Mouse (Mus musculus) megakaryocyte, embryonic 14.5 days (primary cell): ENCODE results near the gene Tgfbr3l. TPM values are rescaled to one million over a fixed set of nuclear protein-coding genes. Genes with fewer than 3 reads are reported as not detected.
A peak's percentile ranks its signal among the peaks of the same experiment; 100 is the strongest.

Experiments
- H3K27me3 ChIP-seq: replicated peaks from 2 replicates; pipeline ENCODE3; 2012; ENCODE audit warnings: inconsistent platforms
- H3K36me3 ChIP-seq: replicated peaks from 2 replicates; pipeline ENCODE3; 2012; ENCODE audit warnings: low read length, inconsistent platforms, mixed read lengths
- H3K4me1 ChIP-seq: 2 replicates; pipeline ENCODE4 v1.6.1; 2012; ENCODE audit warnings: inconsistent platforms
- H3K4me3 ChIP-seq: replicated peaks from 2 replicates; pipeline ENCODE3; 2012; ENCODE audit warnings: moderate library complexity, mild to moderate bottlenecking, inconsistent platforms
- H3K9me3 ChIP-seq: 2 replicates; pipeline ENCODE4 v1.6.1; 2012; ENCODE audit warnings: inconsistent platforms
- FLI1 ChIP-seq: IDR thresholded peaks from 2 replicates; pipeline ENCODE4 v1.6.1; 2012; ENCODE audit warnings: low read length, inconsistent platforms, mixed read lengths
- GATA1 ChIP-seq: IDR thresholded peaks from 3 replicates; pipeline ENCODE4 v1.6.1; 2012; ENCODE audit warnings: mixed read lengths, low read length, inconsistent platforms, borderline replicate concordance
- polyA plus RNA-seq: library from polyadenylated mRNA; stranded (reverse); fragments of >175 nt; gene quantifications from 2 replicates; pipeline ENCODE4 v1.2.3, GENCODE M21; 2012; ENCODE audit warnings: low replicate concordance; ENCODE audit not compliant: insufficient read depth

Gene Tgfbr3l
- polyA plus RNA-seq, 1 experiment = 35.3 TPM

DNA sequence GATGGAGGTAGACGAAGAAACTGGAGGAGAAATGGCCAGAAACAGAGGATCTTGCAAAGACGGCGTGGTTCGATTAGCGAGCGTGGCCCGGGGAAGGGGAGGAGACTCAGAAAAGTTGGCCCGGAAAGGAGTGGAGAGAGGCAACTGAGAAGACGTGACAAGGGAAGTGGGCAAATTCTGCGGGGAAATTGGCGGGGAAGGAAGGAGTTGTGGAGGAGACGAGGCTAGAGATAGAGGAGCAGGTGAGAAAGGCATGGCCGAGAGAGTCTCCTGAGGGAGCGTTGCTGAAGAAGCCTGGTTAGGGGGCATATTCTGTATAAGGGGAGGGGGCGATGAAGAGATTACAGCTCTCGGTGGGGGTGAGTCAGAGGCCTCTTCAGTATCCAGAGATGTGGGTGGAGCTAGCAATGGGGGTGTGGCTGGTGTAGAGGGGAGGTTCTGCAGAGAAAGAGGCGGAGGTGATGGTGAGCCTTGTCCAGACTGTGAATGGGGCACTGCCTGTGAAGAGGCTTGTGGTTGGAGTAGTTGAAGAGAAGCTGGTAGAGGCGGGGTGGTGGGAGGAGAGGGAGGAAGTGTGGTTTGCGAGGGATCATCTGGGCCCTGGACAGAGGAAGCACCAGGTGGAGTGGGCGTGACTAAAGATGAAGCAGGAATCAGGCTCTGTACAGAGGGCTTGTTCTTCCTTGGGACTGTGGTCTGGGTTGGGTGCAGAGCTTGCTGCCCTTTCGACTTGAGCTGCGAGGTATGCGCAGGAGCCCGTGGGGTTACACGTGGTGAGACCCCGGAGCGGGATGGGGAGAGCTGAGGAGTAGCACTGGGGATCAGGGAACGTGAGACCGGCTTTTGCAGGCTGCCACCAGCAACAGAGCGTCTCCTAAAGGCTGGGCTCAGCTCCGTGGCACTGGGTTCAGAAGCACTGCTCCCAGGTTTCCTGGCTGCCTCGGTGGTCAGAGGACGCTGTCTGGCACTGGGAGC, 33.7 kb upstream of the Tgfbr3l start:
- TF ChIP-seq FLI1 = no peak
- no peak for TF ChIP-seq GATA1
- Histone ChIP-seq H3K27me3 (peaks cover 71% of the 10 kb centered on the region), H3K9me3 (peaks cover 17% of the 10 kb centered on the region), H3K4me1 (peaks cover 53% of the 10 kb centered on the region), H3K36me3 (peaks cover 14% of the 10 kb centered on the region), H3K4me3 (peak overlapping the region; percentile 92)

DNA sequence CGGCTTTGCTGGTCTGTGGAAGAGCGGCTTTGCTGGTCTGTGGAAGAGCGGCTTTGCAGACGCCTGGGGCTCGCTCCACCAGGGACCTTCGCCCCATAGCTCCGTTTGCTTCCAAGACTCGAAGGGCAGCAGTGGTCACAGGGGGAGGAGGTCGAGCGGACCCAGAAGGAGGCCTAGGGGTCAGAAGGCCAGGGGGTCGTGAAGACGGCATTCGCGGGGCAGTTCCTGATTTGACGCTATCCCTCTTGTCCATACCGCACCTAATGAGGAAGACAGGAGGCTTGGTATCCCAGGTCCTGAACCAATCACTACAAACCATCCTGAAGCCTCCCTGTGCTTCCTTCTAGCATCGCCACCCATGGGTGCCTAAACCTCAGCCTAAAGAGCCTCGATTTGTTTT, 31.7 kb upstream of the Tgfbr3l start:
- Histone ChIP-seq H3K4me3 (peak overlapping the region; percentile 21), H3K36me3 (no peaks in the 10 kb centered on the region), H3K9me3 (no peaks in the 10 kb centered on the region), H3K27me3 (peaks cover 62% of the 10 kb centered on the region), H3K4me1 (peaks cover 51% of the 10 kb centered on the region)
- TF ChIP-seq FLI1 (no peak), GATA1 (no peak)

DNA sequence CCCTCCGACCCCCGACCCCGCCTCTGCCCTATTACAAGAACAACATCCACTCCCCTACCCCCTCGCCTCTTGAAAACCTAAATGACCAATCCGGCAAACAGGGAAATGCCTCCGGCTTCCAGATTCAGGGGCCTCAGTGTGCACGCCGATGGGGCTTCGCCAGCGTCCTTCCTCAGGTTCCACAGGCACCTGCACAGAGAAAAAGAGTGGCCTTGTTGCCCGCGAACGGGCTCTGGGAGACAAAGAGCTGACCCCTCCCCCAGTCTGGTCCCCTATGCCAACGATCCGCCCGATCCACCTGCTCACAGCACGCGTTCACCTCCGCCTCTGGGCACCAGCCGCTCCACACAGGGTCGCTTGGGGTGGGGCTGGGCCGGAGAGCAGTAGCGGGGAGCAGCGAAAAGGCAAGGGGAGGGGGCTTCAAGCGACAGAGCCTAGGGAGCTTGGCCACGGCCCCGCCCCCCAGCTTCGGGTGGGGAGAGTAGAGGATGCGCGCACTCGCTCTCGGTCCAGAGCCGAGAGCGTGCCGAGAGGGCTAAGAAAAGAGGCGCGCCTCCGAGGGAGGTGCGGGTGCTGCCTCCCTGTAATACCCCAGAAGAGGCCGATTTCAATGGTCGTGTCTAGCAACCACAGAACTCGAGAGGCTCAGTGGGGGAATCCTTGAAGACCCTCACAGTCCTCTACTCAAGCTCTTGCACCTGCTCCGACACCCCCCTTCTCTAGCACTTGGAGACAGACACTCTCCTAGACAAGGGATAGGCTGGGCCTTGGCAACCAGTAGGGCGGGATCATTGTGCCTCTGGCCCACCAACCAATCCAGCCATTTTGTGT, 31.0 kb upstream of the Tgfbr3l start, which contains the start of gene Prr36:
Gene Prr36 (minus strand): TSS at position 669 of the 831 bp plus-strand sequence.
- H3K4me3 ChIP-seq = peak within 1 kb of the TSS; percentile 83
- H3K4me1 ChIP-seq = peaks cover 58% of the 10 kb centered on the region
- TF ChIP-seq GATA1 (no peak), FLI1 (no peak)
- H3K27me3 ChIP-seq = peaks cover 62% of the 10 kb centered on the region
- no peaks in the 10 kb centered on the region for H3K36me3 ChIP-seq
- H3K9me3 ChIP-seq = no peaks in the 10 kb centered on the region

DNA sequence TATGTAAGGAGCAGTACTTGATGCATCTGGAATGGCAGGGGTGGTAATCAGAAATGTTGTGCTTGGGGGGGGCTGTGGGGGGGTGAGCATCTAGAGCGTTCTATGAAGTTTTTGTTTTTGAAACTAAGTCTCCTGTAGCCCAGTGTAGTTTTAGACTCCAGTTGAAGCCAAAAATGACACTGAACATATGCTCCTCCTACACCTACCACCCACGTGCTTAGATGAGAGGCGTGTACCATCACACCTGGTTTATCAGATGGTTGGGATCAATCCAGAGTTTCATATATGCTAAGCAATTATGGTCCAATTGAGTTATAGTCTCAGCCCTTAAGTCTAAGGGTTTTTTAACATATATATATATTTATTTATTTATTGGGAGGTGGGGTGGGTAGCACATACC, 28.4 kb upstream of the Tgfbr3l start:
- Histone ChIP-seq H3K4me3 (no peak overlapping the region), H3K4me1 (peaks cover 45% of the 10 kb centered on the region), H3K36me3 (no peaks in the 10 kb centered on the region), H3K9me3 (no peaks in the 10 kb centered on the region), H3K27me3 (peaks cover 54% of the 10 kb centered on the region)
- TF ChIP-seq FLI1 = no peak
- TF ChIP-seq GATA1 = no peak

DNA sequence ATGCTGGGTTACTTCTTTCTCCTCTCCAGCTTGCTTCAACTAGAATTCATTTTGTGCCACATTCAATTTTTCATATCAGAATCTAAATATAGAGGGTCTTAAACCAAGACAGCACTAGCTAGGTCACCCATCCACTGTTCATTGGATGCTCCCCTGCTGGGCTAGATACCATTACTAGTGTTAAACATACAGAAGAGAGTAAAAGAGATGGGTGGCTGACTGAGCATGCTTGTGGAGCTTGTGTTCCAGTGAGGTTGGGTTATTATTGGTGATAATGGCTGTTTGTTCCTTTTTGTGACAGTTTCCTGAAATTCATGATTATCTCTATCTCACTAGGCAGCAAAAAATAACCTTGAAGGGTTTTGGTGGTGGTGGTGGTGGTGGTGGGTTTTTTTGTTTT, 26.0 kb upstream of the Tgfbr3l start:
- TF ChIP-seq GATA1 = no peak
- no peak for TF ChIP-seq FLI1
- no peaks in the 10 kb centered on the region for H3K9me3 ChIP-seq
- H3K27me3 ChIP-seq = peaks cover 48% of the 10 kb centered on the region
- peaks cover 34% of the 10 kb centered on the region for H3K4me1 ChIP-seq
- no peak overlapping the region for H3K4me3 ChIP-seq
- H3K36me3 ChIP-seq = no peaks in the 10 kb centered on the region

DNA sequence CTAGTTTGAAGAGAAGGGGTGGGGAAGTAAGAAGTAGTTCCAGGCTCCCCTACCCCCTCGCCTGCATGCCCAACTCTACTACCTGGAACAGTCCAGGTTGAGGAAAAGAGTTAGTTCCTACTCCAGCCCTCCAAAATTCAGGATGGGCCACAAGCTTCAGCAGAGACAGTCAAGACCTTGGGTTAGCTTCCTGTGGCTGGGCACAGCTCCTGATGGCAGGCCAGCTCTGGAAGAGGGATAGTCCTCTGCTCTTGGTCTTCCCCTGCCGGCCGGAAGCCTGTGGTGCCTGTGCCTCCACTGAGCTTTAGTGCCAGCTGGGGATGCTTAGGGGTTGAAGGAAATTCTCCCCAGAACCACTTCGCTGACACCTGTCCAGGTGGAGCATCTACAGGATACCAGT, 21.7 kb upstream of the Tgfbr3l start:
- Histone ChIP-seq H3K4me3 (peak overlapping the region; percentile 10), H3K9me3 (no peaks in the 10 kb centered on the region), H3K36me3 (no peaks in the 10 kb centered on the region), H3K27me3 (peaks cover 56% of the 10 kb centered on the region), H3K4me1 (peaks cover 40% of the 10 kb centered on the region)
- TF ChIP-seq FLI1 = no peak
- TF ChIP-seq GATA1 = no peak

DNA sequence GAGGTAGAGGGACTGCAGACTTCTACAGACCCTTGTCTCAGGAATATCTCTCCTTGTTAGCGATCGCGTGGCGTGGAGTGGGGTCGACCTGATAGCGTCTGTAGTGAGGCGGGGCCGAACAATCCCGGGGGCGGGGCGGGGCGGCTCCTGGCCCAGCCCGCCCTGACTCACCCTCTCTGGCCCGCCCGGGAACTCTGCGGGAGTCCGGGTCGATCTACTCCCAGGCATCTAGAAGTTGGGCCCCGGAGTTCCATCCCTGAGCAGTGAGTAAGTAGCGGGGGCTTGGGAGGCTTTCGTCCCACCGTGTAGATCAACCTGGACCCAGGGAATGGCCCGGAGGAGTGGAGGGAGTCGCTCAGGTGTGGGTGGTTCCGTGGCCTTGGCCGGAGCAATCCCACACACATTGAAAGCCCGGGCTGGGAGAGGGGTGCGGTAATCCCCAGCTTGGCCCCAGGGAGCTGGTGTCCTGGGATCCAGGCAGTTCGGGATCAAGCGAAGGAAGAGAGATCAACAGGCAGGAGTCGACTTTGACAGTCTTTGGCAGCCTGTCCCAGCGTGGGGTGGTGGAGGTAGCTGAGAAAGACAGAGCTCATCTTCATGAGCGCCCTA, 21.2 kb upstream of the Tgfbr3l start, which contains the start of gene Lrrc8e:
Gene Lrrc8e (plus strand): TSS at position 89 of the 609 bp plus-strand sequence.
- Histone ChIP-seq H3K4me1 (peaks cover 40% of the 10 kb centered on the region), H3K9me3 (no peaks in the 10 kb centered on the region), H3K27me3 (peaks cover 61% of the 10 kb centered on the region), H3K36me3 (no peaks in the 10 kb centered on the region), H3K4me3 (peak within 1 kb of the TSS; percentile 23)
- no peak for TF ChIP-seq FLI1
- TF ChIP-seq GATA1 = no peak

DNA sequence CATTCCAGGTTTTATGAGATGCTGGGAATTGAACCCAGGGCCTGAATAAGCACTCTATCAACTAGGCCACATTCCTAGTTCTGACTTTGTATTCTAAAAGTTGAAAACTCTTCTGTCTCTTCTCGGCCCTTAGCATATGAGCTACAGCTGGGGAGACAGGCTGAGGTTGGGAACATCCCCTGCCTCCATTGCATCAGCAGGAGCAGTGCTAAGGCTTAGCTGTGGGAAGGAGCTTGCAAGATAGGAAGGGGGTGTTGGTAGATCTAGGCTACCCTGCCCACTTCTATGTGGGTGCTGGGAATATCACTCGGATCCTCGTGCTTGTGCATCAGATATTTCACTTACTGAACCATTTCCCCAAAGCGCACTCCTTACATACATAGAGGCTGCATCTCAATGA, 20.1 kb upstream of the Tgfbr3l start:
- Histone ChIP-seq H3K27me3 (peaks cover 64% of the 10 kb centered on the region), H3K9me3 (no peaks in the 10 kb centered on the region), H3K4me1 (peaks cover 34% of the 10 kb centered on the region)

DNA sequence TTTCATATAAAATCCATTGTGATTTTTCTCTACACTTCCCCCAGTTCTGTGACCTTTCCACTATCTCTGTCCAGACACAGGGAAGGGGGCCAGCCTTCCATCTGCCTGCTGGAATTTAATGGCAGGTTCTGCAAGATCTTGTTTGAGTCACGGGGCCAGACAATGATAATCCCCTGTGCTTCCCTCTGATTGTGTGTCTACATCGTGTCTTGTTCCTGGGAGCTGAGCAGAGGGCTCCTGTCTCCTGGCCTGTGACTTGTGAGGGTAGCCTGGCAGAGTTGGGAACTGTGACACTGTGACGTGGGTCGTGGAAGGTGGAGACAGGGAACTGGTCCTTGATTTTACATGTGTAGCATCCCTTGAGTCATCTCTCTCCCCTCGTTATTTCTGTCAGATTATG, 18.2 kb upstream of the Tgfbr3l start:
- H3K27me3 ChIP-seq = peaks cover 60% of the 10 kb centered on the region
- no peak for TF ChIP-seq GATA1
- TF ChIP-seq FLI1 = no peak
- no peaks in the 10 kb centered on the region for H3K9me3 ChIP-seq
- peaks cover 30% of the 10 kb centered on the region for H3K4me1 ChIP-seq
- H3K4me3 ChIP-seq = no peak overlapping the region
- H3K36me3 ChIP-seq = no peaks in the 10 kb centered on the region

More for the DNA sequence above, 20.1 kb upstream of the Tgfbr3l start:
- TF ChIP-seq GATA1 (no peak), FLI1 (no peak)
- Histone ChIP-seq H3K4me3 (no peak overlapping the region), H3K36me3 (no peaks in the 10 kb centered on the region)
